Mouse (Mus musculus) layer of hippocampus, adult 8-10 months (tissue): ENCODE data around the gene Pld1. TPM values are rescaled to one million over a fixed set of nuclear protein-coding genes. Genes with fewer than 3 reads are reported as not detected.

Experiments
- DNase-seq, 2 experiments: peaks; one replicate each; pipeline ENCODE4 v3.0.0; 2022; ENCODE audit warnings: low spot score in 2 of 2
- total RNA-seq, 4 experiments: library from RNA; stranded (reverse); gene quantifications; 2 replicates each; pipeline ENCODE4 v1.2.4; 2022

Gene Pld1
- total RNA-seq, 4 experiments from 2014 or later = 7.9 to 13.7 (median 11.4) TPM

- DNase-seq = no peak
Measured at GRCm38 (mm10) chr3:28041236-28041635, 102.7 kb downstream of the Pld1 start.

DNA sequence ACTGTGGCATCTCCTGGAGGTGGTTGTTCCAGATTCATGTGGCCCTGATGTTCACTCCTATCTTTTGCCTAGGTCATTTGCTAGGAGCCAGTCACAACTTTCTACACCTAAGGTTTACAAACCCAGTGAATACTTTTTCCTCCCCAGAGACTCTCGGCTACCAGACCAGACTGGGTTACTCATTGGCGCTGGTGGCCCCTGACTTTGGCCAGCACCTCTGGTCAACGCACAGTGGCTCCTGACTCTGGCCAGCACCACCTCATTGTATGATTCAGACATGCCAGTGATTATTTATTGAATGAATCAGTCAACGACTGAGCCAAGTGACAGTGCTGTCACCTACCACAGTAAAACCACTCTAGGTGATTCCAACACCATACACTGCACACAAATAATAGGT, 103.9 kb downstream of the Pld1 start:
- no peak for DNase-seq

DNA sequence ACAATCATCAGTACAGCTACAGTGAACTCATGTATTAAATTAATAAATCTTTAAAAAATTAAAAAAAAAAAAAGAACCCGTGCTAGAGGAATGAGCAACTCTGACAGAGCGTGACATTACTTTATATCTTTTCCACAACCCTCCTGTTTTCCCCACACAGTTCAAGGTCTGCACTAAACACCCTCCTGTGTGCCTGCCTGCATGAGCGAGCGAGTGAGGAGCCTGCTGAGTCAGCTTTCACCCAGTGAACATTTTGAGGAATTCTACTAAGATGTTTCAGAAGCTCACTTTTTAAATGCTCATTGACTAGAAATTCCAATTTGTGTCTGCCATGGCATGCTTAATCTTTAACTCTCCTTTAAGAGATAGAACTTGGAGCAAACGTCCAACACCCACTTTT, 109.1 kb downstream of the Pld1 start:
- DNase-seq = no peak

GRCm38 (mm10) chr3:28049526-28049925, 111.0 kb downstream of the Pld1 start:
- no peak for DNase-seq

- DNase-seq = no peak
Measured at GRCm38 (mm10) chr3:28053076-28053475, 114.6 kb downstream of the Pld1 start.

GRCm38 (mm10) chr3:28060713-28061112, 122.2 kb downstream of the Pld1 start:
- DNase-seq = no peak

DNA sequence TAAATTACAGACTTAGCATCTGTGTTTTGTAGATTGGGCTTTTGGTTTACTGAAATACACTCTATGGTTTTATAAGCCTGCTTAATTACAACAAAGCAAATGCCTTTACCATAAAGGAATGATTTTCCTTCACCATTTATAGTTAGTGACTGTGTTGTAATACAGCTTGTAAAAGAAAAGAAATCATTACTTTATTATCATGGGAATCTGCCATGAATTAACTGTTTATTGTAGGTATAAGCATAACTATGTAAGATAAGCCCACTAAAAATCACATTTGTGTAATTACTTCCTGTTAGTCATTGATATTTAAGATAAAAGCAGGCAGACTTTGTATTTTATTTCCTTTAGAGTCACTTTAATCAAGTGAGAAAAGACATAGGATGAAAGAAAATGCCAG, 122.7 kb downstream of the Pld1 start:
- no peak for DNase-seq

GRCm38 (mm10) chr3:28079211-28079610, 140.7 kb downstream of the Pld1 start:
- no peak for DNase-seq

GRCm38 (mm10) chr3:28080116-28080515, 141.6 kb downstream of the Pld1 start:
- peak in 1 of 2 experiments; percentile 3 for DNase-seq

DNA sequence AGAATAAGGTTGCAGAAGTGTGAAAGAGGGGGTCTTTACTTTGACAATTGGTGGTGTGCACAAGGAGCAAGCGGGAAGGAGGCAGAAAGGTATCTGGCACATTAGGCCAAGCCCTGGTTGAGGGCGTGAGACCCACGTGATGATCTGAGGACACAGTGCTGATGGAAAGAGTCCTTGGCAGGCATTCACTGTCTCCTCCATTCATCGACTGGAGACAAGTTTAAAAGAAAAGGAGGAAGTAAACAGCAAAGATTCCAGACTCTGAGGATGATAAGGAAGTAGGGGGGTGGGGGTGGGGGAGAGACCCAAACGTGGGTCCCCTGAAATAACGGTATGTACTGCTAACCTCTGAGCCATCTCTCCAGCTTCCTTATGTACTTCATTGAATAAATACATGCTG, 142.5 kb downstream of the Pld1 start:
- DNase-seq = no peak

GRCm38 (mm10) chr3:28083218-28083617, 144.7 kb downstream of the Pld1 start:
- no peak for DNase-seq

GRCm38 (mm10) chr3:28084281-28084680, 145.8 kb downstream of the Pld1 start:
- DNase-seq = no peak

DNA sequence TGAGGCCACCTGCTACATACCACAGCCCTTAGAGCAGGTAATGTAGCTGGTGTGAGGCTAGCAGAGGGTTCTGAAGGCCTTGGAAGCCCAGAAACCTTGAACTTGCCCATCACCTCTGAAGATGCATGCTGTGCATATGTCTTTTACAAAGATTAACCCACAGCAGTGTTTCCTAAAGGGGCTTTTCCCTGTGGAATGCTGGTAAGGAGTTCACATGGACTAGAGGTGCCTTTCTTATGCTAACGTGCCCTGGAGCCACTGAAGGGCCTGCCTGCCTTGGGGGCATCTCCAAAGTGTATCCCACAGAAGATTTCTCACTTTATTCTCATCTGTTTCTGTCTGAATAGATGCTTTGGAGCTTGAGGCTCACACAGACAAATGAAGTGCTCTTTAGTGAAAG, 152.8 kb downstream of the Pld1 start:
- no peak for DNase-seq

- no peak for DNase-seq
Measured at GRCm38 (mm10) chr3:28091741-28092140, 153.2 kb downstream of the Pld1 start.

GRCm38 (mm10) chr3:28093684-28094302, 155.3 kb downstream of the Pld1 start:
- no peak for DNase-seq

DNA sequence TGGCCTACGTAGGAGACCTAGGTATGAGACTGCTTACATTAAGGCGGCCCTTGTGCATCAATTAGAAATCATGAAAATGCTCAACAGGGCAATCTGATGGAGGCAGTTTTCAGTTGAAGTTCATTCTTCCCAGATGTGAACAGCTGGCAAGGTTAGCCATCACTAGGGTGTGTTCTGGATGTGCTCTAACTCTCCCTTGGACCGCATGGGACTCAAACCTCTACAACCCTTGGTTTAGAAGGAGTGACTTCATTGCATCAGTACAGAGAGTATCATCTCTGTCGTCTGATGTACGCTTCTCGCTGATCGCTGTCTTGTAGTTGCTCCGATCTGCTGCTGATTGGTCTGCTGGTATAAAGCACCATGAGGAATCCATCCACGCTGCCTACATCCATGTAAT, 157.0 kb downstream of the Pld1 start:
- no peak for DNase-seq

- no peak for DNase-seq
Measured at GRCm38 (mm10) chr3:28099175-28099574, 160.7 kb downstream of the Pld1 start.

DNA sequence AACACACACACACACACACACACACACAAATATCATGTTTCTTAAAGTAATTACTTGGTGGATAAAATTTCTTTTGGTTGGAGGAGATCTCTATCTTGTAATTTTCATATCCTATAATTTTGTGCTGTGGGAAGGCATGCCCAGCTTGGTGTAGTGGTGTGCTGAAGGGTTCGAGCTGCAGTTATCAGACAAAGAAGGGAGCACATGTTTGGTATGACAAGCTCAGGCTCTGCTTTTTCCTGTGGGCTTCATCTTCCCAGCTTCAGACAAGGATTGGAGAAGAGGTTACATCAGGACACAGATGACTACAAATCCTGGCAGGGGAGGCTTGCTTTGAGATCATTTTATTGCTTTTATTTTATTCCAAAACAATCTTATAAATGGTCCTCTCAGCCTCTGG, 166.5 kb downstream of the Pld1 start:
- DNase-seq = no peak

GRCm38 (mm10) chr3:28107446-28108004, 169.0 kb downstream of the Pld1 start:
- peak; percentile 35 to 58 for DNase-seq

GRCm38 (mm10) chr3:28111516-28111915, 173.0 kb downstream of the Pld1 start:
- no peak for DNase-seq

DNA sequence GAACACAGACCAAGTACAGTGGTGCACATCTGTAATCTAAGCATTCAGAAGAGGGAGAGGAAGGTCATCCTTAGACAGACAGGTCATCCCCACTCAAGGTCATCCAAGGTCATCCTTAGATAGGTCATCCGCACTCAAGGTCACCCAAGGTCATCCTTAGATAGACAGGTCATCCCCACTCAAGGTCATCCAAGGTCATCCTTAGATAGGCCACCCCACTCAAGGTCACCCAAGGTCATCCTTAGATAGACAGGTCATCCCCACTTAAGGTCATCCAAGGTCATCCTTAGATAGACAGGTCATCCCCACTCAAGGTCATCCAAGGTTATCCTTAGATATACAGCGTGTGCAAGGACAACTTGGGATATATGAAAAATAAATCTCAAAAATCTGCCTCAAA, 175.4 kb downstream of the Pld1 start:
- no peak for DNase-seq

GRCm38 (mm10) chr3:28141716-28142115, 203.2 kb downstream of the Pld1 start:
- no peak for DNase-seq

DNA sequence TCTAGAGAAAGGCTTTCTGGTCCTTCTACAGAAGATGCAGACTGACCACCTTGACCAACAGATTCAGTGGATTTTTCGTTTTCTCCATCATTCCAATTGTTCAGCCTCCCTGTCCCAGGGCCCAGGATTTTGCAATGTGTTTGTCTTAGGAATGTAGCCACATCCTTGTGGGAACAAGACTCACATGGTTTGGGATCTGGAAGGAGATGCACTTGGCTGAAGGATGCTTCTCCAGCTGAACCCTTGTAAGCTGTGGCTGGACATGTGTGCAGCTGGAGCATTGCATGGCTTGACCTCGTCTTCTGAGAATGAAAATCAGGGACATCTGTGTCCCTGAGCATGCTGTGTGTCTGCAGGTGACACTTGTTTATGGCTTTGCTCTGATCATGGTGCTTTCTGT, 203.6 kb downstream of the Pld1 start:
- DNase-seq = no peak

DNA sequence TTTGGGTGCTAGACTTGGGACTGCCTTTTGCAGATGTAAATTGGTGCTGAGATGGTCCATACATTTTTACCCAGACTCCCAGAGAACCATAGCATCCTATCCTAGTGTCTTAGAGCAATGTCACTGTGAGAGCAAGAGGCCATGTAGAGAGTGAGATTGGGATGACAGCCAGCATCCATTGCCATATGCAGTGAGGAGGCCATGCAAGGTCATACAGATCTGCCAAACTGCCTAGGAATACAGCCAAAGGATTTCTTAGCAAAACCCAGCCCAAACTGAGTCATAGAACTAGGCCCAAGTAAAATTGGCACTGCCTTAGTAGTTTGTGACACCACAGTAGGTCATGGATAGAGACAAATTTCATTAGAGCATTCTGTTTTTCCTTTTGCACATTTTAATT, 206.2 kb downstream of the Pld1 start:
- no peak for DNase-seq
